In the genomic region with DNA sequence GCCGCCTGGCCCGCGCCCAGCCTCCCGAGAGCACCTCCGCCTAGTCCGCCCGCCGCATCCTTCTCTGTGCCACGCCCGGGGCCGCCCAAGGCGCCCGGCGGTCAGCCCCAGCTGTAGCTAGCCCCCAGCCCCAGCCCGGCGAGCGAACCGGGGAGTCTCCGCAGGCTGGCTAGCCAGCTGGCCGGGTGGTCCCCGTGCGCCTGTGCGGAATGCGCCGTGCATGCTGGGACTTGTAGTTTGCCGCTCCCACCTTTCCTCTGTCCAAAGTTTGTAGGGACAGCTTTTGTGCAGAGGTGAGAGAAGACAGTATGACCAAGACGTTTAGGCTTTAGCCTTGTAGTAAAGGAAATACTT, we compare ENCODE assay signal across 9 mouse cellular contexts. TPM values are rescaled to one million over a fixed set of nuclear protein-coding genes. Genes with fewer than 3 reads are reported as not detected.
DNase-seq lines count a peak whose midpoint lies in the region; ATAC-seq and TF ChIP-seq lines count a peak whose summit lies in the region.
"Had no signal": no experiment of that assay in that cellular context is flagged by ENCODE, and none has a peak within 500 bp of the region (broad histone marks: within the 10 kb centered on the region; RNA-seq: fewer than 3 reads in every experiment).

A gene (minus strand): TSS at position 195 of the 354 bp plus-strand sequence.

- peaks cover 9% of the 10 kb centered on the region for H3K4me1 ChIP-seq in forebrain, embryonic 12.5 days
- peaks cover 15% of the 10 kb centered on the region for H3K4me1 ChIP-seq in heart, embryonic 16.5 days (ENCODE audit: control insufficient read depth, insufficient read depth, low read length)
- no peaks in the 10 kb centered on the region for H3K4me1 ChIP-seq in liver, embryonic 14.5 days (replicated peaks; ENCODE audit: control insufficient read depth in 2 of 2, insufficient read depth in 2 of 2, low read length in 1 of 2)

- peak; percentile 26 for DNase-seq in brain, embryonic 18.5 days (ENCODE audit: low read depth, low spot score)
- peak; percentile 76 to 81 for DNase-seq in kidney, postnatal 25 days
- DNase-seq in liver, embryonic 14.5 days (ENCODE audit: low read depth in 3 of 3, low spot score in 3 of 3): no peak
- DNase-seq in ovary, postnatal 10 days (ENCODE audit: low spot score): peak; percentile 26

- TF ChIP-seq CTCF in C2C12 (IDR thresholded peaks at IDR 0.05; ENCODE audit: control insufficient read depth, insufficient read depth, insufficient read length): no peak
- no peak for TF ChIP-seq CTCF in liver, embryonic 14.5 days (IDR thresholded peaks at IDR 0.05; ENCODE audit: low read depth)

- no peak for TF ChIP-seq EP300 in liver, embryonic 14.5 days (IDR thresholded peaks at IDR 0.05; ENCODE audit: low read depth)

- no peak within 1 kb of the TSS for H3K27ac ChIP-seq in forebrain, embryonic 12.5 days
- H3K27ac ChIP-seq in heart, embryonic 16.5 days (ENCODE audit: low read length): 0 out of 2 replicates have a peak within 1 kb of the TSS, but pooled peaks have one; percentile 31
- H3K27ac ChIP-seq in liver, embryonic 14.5 days: no peak within 1 kb of the TSS

- no peaks in the 10 kb centered on the region for H3K27me3 ChIP-seq in C2C12 (ENCODE audit: control insufficient read depth, insufficient read depth, insufficient read length)
- peaks cover 13% of the 10 kb centered on the region; the same call in 1 of the 2 replicates for H3K27me3 ChIP-seq in forebrain, embryonic 12.5 days
- H3K27me3 ChIP-seq in heart, embryonic 16.5 days (ENCODE audit: control insufficient read depth, insufficient read depth, low read length): no peaks in the 10 kb centered on the region; the same call in 1 of the 2 replicates
- peaks cover 13% of the 10 kb centered on the region for H3K27me3 ChIP-seq in liver, embryonic 14.5 days (ENCODE audit: control insufficient read depth, insufficient read depth, low read length)

- peak; percentile 97 for ATAC-seq in forebrain, embryonic 12.5 days (ENCODE audit: low FRiP score)
- ATAC-seq in heart, embryonic 16.5 days (replicated peaks; ENCODE audit: extremely low read depth, insufficient read depth, low FRiP score): peak; percentile 88
- no peak for ATAC-seq in liver, embryonic 14.5 days (ENCODE audit: insufficient read depth)
- ATAC-seq in megakaryocyte progenitor cell, adult 5-6 weeks (replicated peaks; ENCODE audit: poor library complexity): no peak

- H3K9me3 ChIP-seq in forebrain, embryonic 12.5 days: no peaks in the 10 kb centered on the region
- H3K9me3 ChIP-seq in heart, embryonic 16.5 days (replicated peaks; ENCODE audit: control insufficient read depth, low read length): no peaks in the 10 kb centered on the region
- no peaks in the 10 kb centered on the region for H3K9me3 ChIP-seq in liver, embryonic 14.5 days (ENCODE audit: control insufficient read depth, low read length)

- no peaks in the 10 kb centered on the region for H3K79me3 ChIP-seq in C2C12 (ENCODE audit: low read depth)

- peak within 1 kb of the TSS; percentile 49 for H3K4me3 ChIP-seq in C2C12 (ENCODE audit: insufficient read depth, poor library complexity, severe bottlenecking)
- peak within 1 kb of the TSS; percentile 83 for H3K4me3 ChIP-seq in forebrain, embryonic 12.5 days (replicated peaks)
- peak within 1 kb of the TSS; percentile 71 for H3K4me3 ChIP-seq in heart, embryonic 16.5 days (ENCODE audit: low read length)
- H3K4me3 ChIP-seq in liver, embryonic 14.5 days (ENCODE audit: insufficient read depth in 1 of 2, low read depth in 2 of 2, low read length in 2 of 2): peak within 1 kb of the TSS; percentile 43 to 57

- peak within 1 kb of the TSS; percentile 91 for H3K4me2 ChIP-seq in forebrain, embryonic 12.5 days
- peak within 1 kb of the TSS; percentile 90 for H3K4me2 ChIP-seq in heart, embryonic 16.5 days (ENCODE audit: low read depth, low read length)
- peak within 1 kb of the TSS; percentile 60 for H3K4me2 ChIP-seq in liver, embryonic 14.5 days (ENCODE audit: low read depth)

- no peaks in the 10 kb centered on the region for H3K36me3 ChIP-seq in C2C12 (ENCODE audit: control insufficient read depth, insufficient read depth)
- no peaks in the 10 kb centered on the region for H3K36me3 ChIP-seq in forebrain, embryonic 12.5 days (replicated peaks)
- H3K36me3 ChIP-seq in heart, embryonic 16.5 days (ENCODE audit: control insufficient read depth, insufficient read depth): no peaks in the 10 kb centered on the region
- no peaks in the 10 kb centered on the region for H3K36me3 ChIP-seq in liver, embryonic 14.5 days (replicated peaks; ENCODE audit: control insufficient read depth, insufficient read depth, low read depth)

- no peaks in the 10 kb centered on the region for H3K79me2 ChIP-seq in C2C12 (ENCODE audit: control insufficient read depth, insufficient read depth)

- 0% methylated on average over 24 of the region's 27 CpGs for WGBS in forebrain, embryonic 12.5 days
- WGBS in heart, embryonic 16.5 days: under 1% methylated on average over 24 of the region's 27 CpGs
- 0% methylated on average over 27 of the region's 27 CpGs for WGBS in liver, embryonic 14.5 days (ENCODE audit: insufficient replicate concordance)

- H3ac ChIP-seq in C2C12 (ENCODE audit: control insufficient read depth, insufficient read length, low read depth): peak within 1 kb of the TSS; percentile 73

- H3K9ac ChIP-seq in forebrain, embryonic 12.5 days: peak within 1 kb of the TSS; percentile 88
- H3K9ac ChIP-seq in heart, embryonic 16.5 days (ENCODE audit: low read length): peak within 1 kb of the TSS; percentile 79
- H3K9ac ChIP-seq in liver, embryonic 14.5 days (replicated peaks): no peak within 1 kb of the TSS; the same call in 1 of the 2 replicates

TF ChIP-seq in C2C12, 6 proteins besides CTCF, POLR2A, EP300 and RAD21:
- TF ChIP-seq CEBPB (IDR thresholded peaks at IDR 0.05; ENCODE audit: low read depth): no peak
- TF ChIP-seq USF1 (IDR thresholded peaks at IDR 0.05; ENCODE audit: low read depth): no peak
- no peak for TF ChIP-seq FOSL1 (IDR thresholded peaks at IDR 0.05; ENCODE audit: insufficient read depth, low read length, poor library complexity, severe bottlenecking)
- TF ChIP-seq MAX (IDR thresholded peaks at IDR 0.05): no peak
- no peak for TF ChIP-seq MYOD1 (IDR thresholded peaks at IDR 0.05; ENCODE audit: control insufficient read depth, insufficient read length, low read depth)
- no peak for TF ChIP-seq MYOG (IDR thresholded peaks at IDR 0.05; ENCODE audit: control insufficient read depth, extremely low read depth, insufficient read length)

RNA-seq across cellular contexts. Expression of the gene that starts here (rescaled TPM):
- 7.8 TPM for polyA plus RNA-seq in C2C12 (2012; fragmentation: generic; extraction: Trizol)
- 5.6 and 7.3 TPM in 2 replicates for polyA plus RNA-seq in forebrain, embryonic 12.5 days (2016; fragmentation: Nextera tagmentation; extraction: Ambion mirVana)
- polyA plus RNA-seq in heart, embryonic 16.5 days (2015; fragmentation: Nextera tagmentation; extraction: Ambion mirVana): 11.3 and 11.4 TPM in 2 replicates
- 0.44 and 0.51 TPM in 2 replicates for polyA plus RNA-seq in liver, embryonic 14.5 days (2012; rRNA removed)
- 0.55 and 0.59 TPM in 2 replicates for polyA plus RNA-seq in liver, embryonic 14.5 days (2014; fragmentation: Nextera tagmentation; extraction: Ambion mirVana)
- not detected in 2 replicates for total RNA-seq in megakaryocyte progenitor cell, adult 5-6 weeks (2015)
- total RNA-seq in megakaryocyte progenitor cell, adult 5-6 weeks (2017): not detected in 2 replicates
- total RNA-seq: MEL had no signal

Comparison
In these comparisons a context has a peak if more than half of its experiments do, and no peak if none do; other contexts are left out.
1. DNase-seq: peak in brain, embryonic 18.5 days (single experiment), kidney, postnatal 25 days (2 of 2) and ovary, postnatal 10 days (single experiment); none in liver, embryonic 14.5 days (0 of 3).
2. ATAC-seq: peak in forebrain, embryonic 12.5 days (single experiment) and heart, embryonic 16.5 days (single experiment); none in liver, embryonic 14.5 days (single experiment) and megakaryocyte progenitor cell, adult 5-6 weeks (single experiment).
3. Peak in every context shown above with its lines, with median percentiles within 50 percentile points of each other: H3K4me3 ChIP-seq and H3K4me2 ChIP-seq.